Mouse (Mus musculus) layer of hippocampus, adult 8-10 months (tissue): ENCODE data around the gene Klf7. TPM values are rescaled to one million over a fixed set of nuclear protein-coding genes. Genes with fewer than 3 reads are reported as not detected.
"Not testable (repeated sequence)": the region's sequence is repeated elsewhere in the genome, so short reads cannot be mapped to it uniquely, and the experiment has no call there.

ENCODE experiments used
- DNase-seq, 2 experiments: peaks; one replicate each; pipeline ENCODE4 v3.0.0; 2022; ENCODE audit warnings: low spot score in 2 of 2
- total RNA-seq, 4 experiments: library from RNA; stranded (reverse); gene quantifications; 2 replicates each; pipeline ENCODE4 v1.2.4; 2022

Klf7 gene
- total RNA-seq, result 10 to 100 TPM; 28.0 to 43.8 (median 32.3) TPM

- DNase-seq, result peak; percentile 98 to 100
Measured at GRCm38 (mm10) chr1:64121559-64122465, at the start of gene Klf7. Klf7 (minus strand) TSS chr1:64122282.

GRCm38 (mm10) chr1:64164526-64165062, 42.5 kb upstream of the Klf7 start:
- DNase-seq, result no peak

- DNase-seq, result no peak
Measured at GRCm38 (mm10) chr1:64158766-64159165, 36.7 kb upstream of the Klf7 start.

- DNase-seq, result no peak
Measured at GRCm38 (mm10) chr1:64149185-64149584, 27.1 kb upstream of the Klf7 start.

GRCm38 (mm10) chr1:64142691-64143445, 20.8 kb upstream of the Klf7 start:
- no peak for DNase-seq

- no peak for DNase-seq
Measured at GRCm38 (mm10) chr1:64134439-64134838, 12.4 kb upstream of the Klf7 start.

- DNase-seq, result no peak
Measured at GRCm38 (mm10) chr1:64126822-64127221, 4.7 kb upstream of the Klf7 start.

GRCm38 (mm10) chr1:64122466-64122830, 366 bp upstream of the Klf7 start:
- no peak for DNase-seq

GRCm38 (mm10) chr1:64120811-64121515, 1.1 kb downstream of the Klf7 start:
- peak; percentile 65 to 67 for DNase-seq

GRCm38 (mm10) chr1:64120421-64120810, 1.7 kb downstream of the Klf7 start:
- peak in 1 of 2 experiments; percentile 48 for DNase-seq

- DNase-seq, result peak in 1 of 2 experiments; percentile 43
Measured at GRCm38 (mm10) chr1:64119851-64120250, 2.2 kb downstream of the Klf7 start.

- DNase-seq, result peak; percentile 40 to 50
Measured at GRCm38 (mm10) chr1:64119358-64119794, 2.7 kb downstream of the Klf7 start.

- no peak for DNase-seq
Measured at GRCm38 (mm10) chr1:64118285-64119170, 3.6 kb downstream of the Klf7 start.

GRCm38 (mm10) chr1:64117478-64118284, 4.4 kb downstream of the Klf7 start:
- DNase-seq, result no peak

GRCm38 (mm10) chr1:64116746-64117455, 5.2 kb downstream of the Klf7 start:
- DNase-seq, result no peak

GRCm38 (mm10) chr1:64114579-64114978, 7.5 kb downstream of the Klf7 start:
- no peak for DNase-seq

- DNase-seq, result not testable (repeated sequence)
Measured at GRCm38 (mm10) chr1:64108653-64109052, 13.4 kb downstream of the Klf7 start.

- no peak for DNase-seq
Measured at GRCm38 (mm10) chr1:64107526-64107925, 14.6 kb downstream of the Klf7 start.

GRCm38 (mm10) chr1:64106127-64106526, 16.0 kb downstream of the Klf7 start:
- no peak for DNase-seq
